Mouse (Mus musculus): ENCODE measurements at regions not wholly inside any gene's neighbourhood (a gene's known extent, or its start where the extent isn't known, plus 50 kb on each side); places are given as distances from the start of the nearest gene placed in this dataset.

- H3K4me1 ChIP-seq (replicated peaks; ENCODE audit: control insufficient read depth, insufficient read depth, low read length): no peaks in the 10 kb centered on the region
- H3K4me2 ChIP-seq (ENCODE audit: low read length): no peak overlapping the region
- H3K36me3 ChIP-seq (ENCODE audit: control insufficient read depth, insufficient read depth, low read length): no peaks in the 10 kb centered on the region
- no peak overlapping the region for H3K9ac ChIP-seq (ENCODE audit: low read length)
- no peaks in the 10 kb centered on the region for H3K9me3 ChIP-seq (ENCODE audit: control insufficient read depth, low read length)
- H3K27me3 ChIP-seq (replicated peaks; ENCODE audit: control insufficient read depth, insufficient read depth, low read length): no peaks in the 10 kb centered on the region
- H3K27ac ChIP-seq (ENCODE audit: low read depth): no peak overlapping the region
- ATAC-seq (replicated peaks; ENCODE audit: low FRiP score, low TSS enrichment, low read depth) (no peak), DNase-seq (ENCODE audit: low spot score) (no peak)
- WGBS: 49% methylated on average over 5 of the region's 5 CpGs
- no peak overlapping the region for H3K4me3 ChIP-seq (ENCODE audit: low read depth, low read length)
Measured at GRCm38 (mm10) chr15:59904741-59905140, 111.7 kb downstream of the 4933412E24Rik start.

GRCm38 (mm10) chr15:59888996-59889395 is 127.4 kb downstream of the 4933412E24Rik start:
- Histone ChIP-seq H3K36me3 (ENCODE audit: control insufficient read depth, insufficient read depth, low read length) (no peaks in the 10 kb centered on the region), H3K27ac (ENCODE audit: low read depth) (no peak overlapping the region), H3K27me3 (replicated peaks; ENCODE audit: control insufficient read depth, insufficient read depth, low read length) (no peaks in the 10 kb centered on the region), H3K9ac (ENCODE audit: low read length) (no peak overlapping the region), H3K9me3 (ENCODE audit: control insufficient read depth, low read length) (no peaks in the 10 kb centered on the region), H3K4me1 (replicated peaks; ENCODE audit: control insufficient read depth, insufficient read depth, low read length) (no peaks in the 10 kb centered on the region), H3K4me2 (ENCODE audit: low read length) (no peak overlapping the region), H3K4me3 (ENCODE audit: low read depth, low read length) (no peak overlapping the region)
- peak; percentile 4 for DNase-seq (ENCODE audit: low spot score)
- WGBS: 83% methylated on average over 2 of the region's 2 CpGs
- ATAC-seq (replicated peaks; ENCODE audit: low FRiP score, low TSS enrichment, low read depth): no peak

- Histone ChIP-seq H3K9ac (ENCODE audit: low read length) (no peak overlapping the region), H3K9me3 (ENCODE audit: control insufficient read depth, low read length) (no peaks in the 10 kb centered on the region), H3K36me3 (ENCODE audit: control insufficient read depth, insufficient read depth, low read length) (no peaks in the 10 kb centered on the region), H3K4me2 (ENCODE audit: low read length) (no peak overlapping the region), H3K4me3 (ENCODE audit: low read depth, low read length) (no peak overlapping the region), H3K4me1 (replicated peaks; ENCODE audit: control insufficient read depth, insufficient read depth, low read length) (no peaks in the 10 kb centered on the region), H3K27me3 (replicated peaks; ENCODE audit: control insufficient read depth, insufficient read depth, low read length) (no peaks in the 10 kb centered on the region), H3K27ac (ENCODE audit: low read depth) (no peak overlapping the region)
- no peak for ATAC-seq (replicated peaks; ENCODE audit: low FRiP score, low TSS enrichment, low read depth)
- peak; percentile 39 for DNase-seq (ENCODE audit: low spot score)
- WGBS: 26% methylated on average over 2 of the region's 2 CpGs
Measured at GRCm38 (mm10) chr15:59888131-59888459, 128.3 kb downstream of the 4933412E24Rik start.

GRCm38 (mm10) chr15:59887381-59888130 is 128.9 kb downstream of the 4933412E24Rik start:
- no peak overlapping the region for H3K4me2 ChIP-seq (ENCODE audit: low read length)
- H3K9ac ChIP-seq (ENCODE audit: low read length): no peak overlapping the region
- no peaks in the 10 kb centered on the region for H3K4me1 ChIP-seq (replicated peaks; ENCODE audit: control insufficient read depth, insufficient read depth, low read length)

GRCm38 (mm10) chr15:59886036-59886435 is 130.4 kb downstream of the 4933412E24Rik start:
- no peaks in the 10 kb centered on the region for H3K9me3 ChIP-seq (ENCODE audit: control insufficient read depth, low read length)
- WGBS: 93% methylated on average over 2 of the region's 2 CpGs
- H3K27ac ChIP-seq (ENCODE audit: low read depth): no peak overlapping the region
- no peak overlapping the region for H3K9ac ChIP-seq (ENCODE audit: low read length)
- DNase-seq (ENCODE audit: low spot score) (no peak), ATAC-seq (replicated peaks; ENCODE audit: low FRiP score, low TSS enrichment, low read depth) (no peak)
- no peaks in the 10 kb centered on the region for H3K27me3 ChIP-seq (replicated peaks; ENCODE audit: control insufficient read depth, insufficient read depth, low read length)
- no peak overlapping the region for H3K4me3 ChIP-seq (ENCODE audit: low read depth, low read length)
- no peaks in the 10 kb centered on the region for H3K36me3 ChIP-seq (ENCODE audit: control insufficient read depth, insufficient read depth, low read length)
- H3K4me1 ChIP-seq (replicated peaks; ENCODE audit: control insufficient read depth, insufficient read depth, low read length): no peaks in the 10 kb centered on the region
- H3K4me2 ChIP-seq (ENCODE audit: low read length): no peak overlapping the region

More at GRCm38 (mm10) chr15:59887381-59888130, 128.9 kb downstream of the 4933412E24Rik start:
- no peaks in the 10 kb centered on the region for H3K9me3 ChIP-seq (ENCODE audit: control insufficient read depth, low read length)
- H3K27ac ChIP-seq (ENCODE audit: low read depth): no peak overlapping the region
- DNase-seq (ENCODE audit: low spot score) (peak; percentile 37), ATAC-seq (replicated peaks; ENCODE audit: low FRiP score, low TSS enrichment, low read depth) (no peak)
- no peak overlapping the region for H3K4me3 ChIP-seq (ENCODE audit: low read depth, low read length)
- WGBS: 46% methylated on average over 5 of the region's 5 CpGs
- no peaks in the 10 kb centered on the region for H3K27me3 ChIP-seq (replicated peaks; ENCODE audit: control insufficient read depth, insufficient read depth, low read length)
- no peaks in the 10 kb centered on the region for H3K36me3 ChIP-seq (ENCODE audit: control insufficient read depth, insufficient read depth, low read length)

- Histone ChIP-seq H3K27me3 (replicated peaks; ENCODE audit: control insufficient read depth, insufficient read depth, low read length) (no peaks in the 10 kb centered on the region), H3K9ac (ENCODE audit: low read length) (no peak overlapping the region), H3K27ac (ENCODE audit: low read depth) (no peak overlapping the region), H3K4me1 (replicated peaks; ENCODE audit: control insufficient read depth, insufficient read depth, low read length) (no peaks in the 10 kb centered on the region), H3K9me3 (ENCODE audit: control insufficient read depth, low read length) (no peaks in the 10 kb centered on the region), H3K36me3 (ENCODE audit: control insufficient read depth, insufficient read depth, low read length) (no peaks in the 10 kb centered on the region), H3K4me2 (ENCODE audit: low read length) (no peak overlapping the region), H3K4me3 (ENCODE audit: low read depth, low read length) (no peak overlapping the region)
- 87% methylated on average over 5 of the region's 5 CpGs for WGBS
- DNase-seq (ENCODE audit: low spot score): no peak
- ATAC-seq (replicated peaks; ENCODE audit: low FRiP score, low TSS enrichment, low read depth): no peak
Measured at GRCm38 (mm10) chr15:59882444-59882843, 134.0 kb downstream of the 4933412E24Rik start.

- Histone ChIP-seq H3K27ac (ENCODE audit: low read depth) (no peak overlapping the region), H3K36me3 (ENCODE audit: control insufficient read depth, insufficient read depth, low read length) (no peaks in the 10 kb centered on the region), H3K4me3 (ENCODE audit: low read depth, low read length) (no peak overlapping the region), H3K4me1 (replicated peaks; ENCODE audit: control insufficient read depth, insufficient read depth, low read length) (no peaks in the 10 kb centered on the region), H3K4me2 (ENCODE audit: low read length) (no peak overlapping the region), H3K9me3 (ENCODE audit: control insufficient read depth, low read length) (no peaks in the 10 kb centered on the region), H3K27me3 (replicated peaks; ENCODE audit: control insufficient read depth, insufficient read depth, low read length) (no peaks in the 10 kb centered on the region), H3K9ac (ENCODE audit: low read length) (no peak overlapping the region)
- ATAC-seq (replicated peaks; ENCODE audit: low FRiP score, low TSS enrichment, low read depth) (no peak), DNase-seq (ENCODE audit: low spot score) (no peak)
- WGBS: 90% methylated on average over 5 of the region's 5 CpGs
Measured at GRCm38 (mm10) chr15:59880426-59880825, 136.0 kb downstream of the 4933412E24Rik start.

GRCm38 (mm10) chr15:59879311-59879710 is 137.1 kb downstream of the 4933412E24Rik start:
- Histone ChIP-seq H3K36me3 (ENCODE audit: control insufficient read depth, insufficient read depth, low read length) (no peaks in the 10 kb centered on the region), H3K27me3 (replicated peaks; ENCODE audit: control insufficient read depth, insufficient read depth, low read length) (no peaks in the 10 kb centered on the region), H3K9me3 (ENCODE audit: control insufficient read depth, low read length) (no peaks in the 10 kb centered on the region), H3K27ac (ENCODE audit: low read depth) (no peak overlapping the region), H3K9ac (ENCODE audit: low read length) (no peak overlapping the region), H3K4me3 (ENCODE audit: low read depth, low read length) (no peak overlapping the region), H3K4me1 (replicated peaks; ENCODE audit: control insufficient read depth, insufficient read depth, low read length) (no peaks in the 10 kb centered on the region), H3K4me2 (ENCODE audit: low read length) (no peak overlapping the region)
- DNase-seq (ENCODE audit: low spot score) (no peak), ATAC-seq (replicated peaks; ENCODE audit: low FRiP score, low TSS enrichment, low read depth) (no peak)
- WGBS: 76% methylated on average over 4 of the region's 4 CpGs

GRCm38 (mm10) chr15:59876279-59876742 is 140.1 kb downstream of the 4933412E24Rik start:
- no peak overlapping the region for H3K4me2 ChIP-seq (ENCODE audit: low read length)
- H3K27me3 ChIP-seq (replicated peaks; ENCODE audit: control insufficient read depth, insufficient read depth, low read length): no peaks in the 10 kb centered on the region
- ATAC-seq (replicated peaks; ENCODE audit: low FRiP score, low TSS enrichment, low read depth) (no peak), DNase-seq (ENCODE audit: low spot score) (no peak)
- no peaks in the 10 kb centered on the region for H3K9me3 ChIP-seq (ENCODE audit: control insufficient read depth, low read length)
- 78% methylated on average over 7 of the region's 7 CpGs for WGBS
- H3K9ac ChIP-seq (ENCODE audit: low read length): no peak overlapping the region
- H3K27ac ChIP-seq (ENCODE audit: low read depth): no peak overlapping the region
- no peak overlapping the region for H3K4me3 ChIP-seq (ENCODE audit: low read depth, low read length)
- H3K4me1 ChIP-seq (replicated peaks; ENCODE audit: control insufficient read depth, insufficient read depth, low read length): no peaks in the 10 kb centered on the region
- no peaks in the 10 kb centered on the region for H3K36me3 ChIP-seq (ENCODE audit: control insufficient read depth, insufficient read depth, low read length)

Measured in intestine, embryonic 14.5 days (tissue).